Mouse (Mus musculus) brain, embryonic 14.5 days (tissue): ENCODE data around the gene Cxcl9.

ENCODE experiments used
- CTCF ChIP-seq: fragments of 200-500 bp; IDR thresholded peaks from 2 replicates; pipeline ENCODE4 v1.5.1; 2012; ENCODE audit warnings: inconsistent platforms, mild to moderate bottlenecking, moderate library complexity, borderline replicate concordance; ENCODE audit not compliant: insufficient read depth, insufficient read length; ENCODE audit errors: extremely low read depth
- POLR2A ChIP-seq: fragments of 200-500 bp; IDR thresholded peaks from 2 replicates; pipeline ENCODE4 v1.6.1; 2012; ENCODE audit warnings: mild to moderate bottlenecking, inconsistent platforms, borderline replicate concordance; ENCODE audit not compliant: poor library complexity, insufficient read depth, insufficient read length, severe bottlenecking; ENCODE audit errors: extremely low read depth

DNA sequence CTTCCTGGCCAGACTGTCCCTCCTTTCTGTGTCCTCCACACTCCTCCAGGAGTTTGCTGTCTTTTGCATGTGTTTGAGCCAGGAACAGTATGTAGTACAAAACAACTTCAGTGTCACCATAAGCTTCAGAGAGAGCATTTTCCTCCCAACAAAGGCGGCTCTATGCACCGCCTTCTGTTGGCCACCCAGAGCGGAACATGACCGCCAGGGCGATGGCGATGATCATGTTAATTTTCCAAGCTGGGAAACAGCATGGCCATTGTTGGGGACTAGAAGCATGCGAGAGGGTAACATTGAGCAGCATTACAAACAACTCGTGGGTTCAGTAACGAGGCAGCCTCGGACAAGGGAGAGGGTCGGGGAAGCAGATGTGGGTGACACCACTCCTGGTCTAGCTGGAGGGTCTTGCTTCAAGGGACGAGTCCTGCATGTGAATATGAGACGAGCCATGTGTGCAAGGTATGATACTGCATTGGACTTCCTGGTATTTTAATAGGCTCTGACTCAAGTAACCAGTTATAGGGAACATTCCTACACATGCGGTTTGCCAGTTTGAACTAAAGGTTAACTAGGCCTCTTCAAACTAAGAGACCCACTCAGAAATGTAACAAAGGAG lies 43.6 kb upstream of the Cxcl9 start:
- no peak for TF ChIP-seq CTCF
- no peak for TF ChIP-seq POLR2A
